Mouse (Mus musculus): Measurements from ENCODE around the gene Mrps21. TPM values are rescaled to one million over a fixed set of nuclear protein-coding genes. Genes with fewer than 3 reads are reported as not detected.

The Mrps21 gene
- polyA plus RNA-seq, 1 experiment from 2014 or later: 315 TPM

GRCm38 (mm10) chr3:95882816-95883425, 11.6 kb upstream of the Mrps21 start:
- peak; percentile 83 for DNase-seq (ENCODE audit: low spot score)
- H3K4me2 ChIP-seq (ENCODE audit: low read depth, low read length): peak overlapping the region; percentile 93
- peaks cover 11% of the 10 kb centered on the region; the same call in 1 of the 2 replicates for H3K4me1 ChIP-seq (ENCODE audit: control insufficient read depth, insufficient read depth, low read length)
- H3K27ac ChIP-seq (replicated peaks; ENCODE audit: low read depth, low read length): peak overlapping the region; percentile 44; the same call in 1 of the 2 replicates
- H3K27me3 ChIP-seq (replicated peaks; ENCODE audit: control insufficient read depth, insufficient read depth, low read length): no peaks in the 10 kb centered on the region
- H3K4me3 ChIP-seq (ENCODE audit: low read depth, low read length): peak overlapping the region; percentile 49
- peak overlapping the region; percentile 53 for H3K9ac ChIP-seq (ENCODE audit: low read depth, low read length)
- no peaks in the 10 kb centered on the region for H3K36me3 ChIP-seq (ENCODE audit: control insufficient read depth, insufficient read depth, low read length)
- WGBS: 2% methylated on average over 23 of the region's 24 CpGs
- ATAC-seq (ENCODE audit: low read depth): no peak
- H3K9me3 ChIP-seq (ENCODE audit: control insufficient read depth, low read length): no peaks in the 10 kb centered on the region

- ATAC-seq (ENCODE audit: low read depth): peak; percentile 99
- WGBS: under 1% methylated on average over 42 of the region's 66 CpGs
- Histone ChIP-seq H3K9me3 (ENCODE audit: control insufficient read depth, low read length) (no peaks in the 10 kb centered on the region), H3K4me1 (ENCODE audit: control insufficient read depth, insufficient read depth, low read length) (peaks cover 11% of the 10 kb centered on the region; the same call in 1 of the 2 replicates), H3K27ac (replicated peaks; ENCODE audit: low read depth, low read length) (peak within 1 kb of the TSS; percentile 44), H3K4me2 (ENCODE audit: low read depth, low read length) (peak within 1 kb of the TSS; percentile 93), H3K36me3 (ENCODE audit: control insufficient read depth, insufficient read depth, low read length) (no peaks in the 10 kb centered on the region), H3K27me3 (replicated peaks; ENCODE audit: control insufficient read depth, insufficient read depth, low read length) (no peaks in the 10 kb centered on the region), H3K9ac (ENCODE audit: low read depth, low read length) (peak within 1 kb of the TSS; percentile 56), H3K4me3 (ENCODE audit: low read depth, low read length) (peak within 1 kb of the TSS; percentile 49)
- peak; percentile 99 for DNase-seq (ENCODE audit: low spot score)
These were observed 10.9 kb upstream of the Mrps21 start, which contains the start of gene Ciart for GRCm38 (mm10) chr3:95881979-95882815. Gene Ciart, minus strand, starts transcription at chr3:95882251.

- 89% methylated on average over 4 of the region's 4 CpGs for WGBS
- ATAC-seq (ENCODE audit: low read depth) (no peak), DNase-seq (ENCODE audit: low spot score) (no peak)
- no peak overlapping the region for H3K4me2 ChIP-seq (ENCODE audit: low read depth, low read length)
- H3K9me3 ChIP-seq (ENCODE audit: control insufficient read depth, low read length): no peaks in the 10 kb centered on the region
- no peak overlapping the region for H3K9ac ChIP-seq (ENCODE audit: low read depth, low read length)
- no peak overlapping the region for H3K4me3 ChIP-seq (ENCODE audit: low read depth, low read length)
- peaks cover 11% of the 10 kb centered on the region; the same call in 1 of the 2 replicates for H3K4me1 ChIP-seq (ENCODE audit: control insufficient read depth, insufficient read depth, low read length)
- H3K27me3 ChIP-seq (replicated peaks; ENCODE audit: control insufficient read depth, insufficient read depth, low read length): no peaks in the 10 kb centered on the region
- no peaks in the 10 kb centered on the region for H3K36me3 ChIP-seq (ENCODE audit: control insufficient read depth, insufficient read depth, low read length)
- no peak overlapping the region for H3K27ac ChIP-seq (replicated peaks; ENCODE audit: low read depth, low read length)
These were observed 7.7 kb upstream of the Mrps21 start for GRCm38 (mm10) chr3:95879063-95879462.

- ATAC-seq (ENCODE audit: low read depth): no peak
- H3K4me2 ChIP-seq (ENCODE audit: low read depth, low read length): peak overlapping the region; percentile 75
- WGBS: 79% methylated on average over 7 of the region's 7 CpGs
- H3K27ac ChIP-seq (replicated peaks; ENCODE audit: low read depth, low read length): no peak overlapping the region; the same call in 1 of the 2 replicates
- peaks cover 25% of the 10 kb centered on the region for H3K36me3 ChIP-seq (ENCODE audit: control insufficient read depth, insufficient read depth, low read length)
- H3K4me1 ChIP-seq (ENCODE audit: control insufficient read depth, insufficient read depth, low read length): peaks cover 5% of the 10 kb centered on the region
- DNase-seq (ENCODE audit: low spot score): no peak
- peak overlapping the region; percentile 88 for H3K9ac ChIP-seq (ENCODE audit: low read depth, low read length)
- no peaks in the 10 kb centered on the region for H3K27me3 ChIP-seq (replicated peaks; ENCODE audit: control insufficient read depth, insufficient read depth, low read length)
- peak overlapping the region; percentile 74 for H3K4me3 ChIP-seq (ENCODE audit: low read depth, low read length)
- no peaks in the 10 kb centered on the region for H3K9me3 ChIP-seq (ENCODE audit: control insufficient read depth, low read length)
These were observed 729 bp upstream of the Mrps21 start for GRCm38 (mm10) chr3:95872048-95872447.

GRCm38 (mm10) chr3:95870976-95871375, 343 bp downstream of the Mrps21 start:
- peak overlapping the region; percentile 76 for H3K27ac ChIP-seq (replicated peaks; ENCODE audit: low read depth, low read length)
- no peaks in the 10 kb centered on the region for H3K27me3 ChIP-seq (replicated peaks; ENCODE audit: control insufficient read depth, insufficient read depth, low read length)
- H3K9me3 ChIP-seq (ENCODE audit: control insufficient read depth, low read length): no peaks in the 10 kb centered on the region
- H3K4me3 ChIP-seq (ENCODE audit: low read depth, low read length): peak overlapping the region; percentile 74
- H3K9ac ChIP-seq (ENCODE audit: low read depth, low read length): peak overlapping the region; percentile 88
- ATAC-seq (ENCODE audit: low read depth): 0 out of 2 replicates have a peak, but pooled peaks have one; percentile 9
- WGBS: 7% methylated on average over 15 of the region's 15 CpGs
- H3K36me3 ChIP-seq (ENCODE audit: control insufficient read depth, insufficient read depth, low read length): peaks cover 34% of the 10 kb centered on the region
- H3K4me1 ChIP-seq (ENCODE audit: control insufficient read depth, insufficient read depth, low read length): peaks cover 5% of the 10 kb centered on the region
- H3K4me2 ChIP-seq (ENCODE audit: low read depth, low read length): peak overlapping the region; percentile 75
- no peak for DNase-seq (ENCODE audit: low spot score)

GRCm38 (mm10) chr3:95867408-95867807, 3.9 kb downstream of the Mrps21 start:
- no peak overlapping the region for H3K4me2 ChIP-seq (ENCODE audit: low read depth, low read length)
- no peaks in the 10 kb centered on the region for H3K9me3 ChIP-seq (ENCODE audit: control insufficient read depth, low read length)
- DNase-seq (ENCODE audit: low spot score) (no peak), ATAC-seq (ENCODE audit: low read depth) (no peak)
- H3K9ac ChIP-seq (ENCODE audit: low read depth, low read length): no peak overlapping the region
- H3K27me3 ChIP-seq (replicated peaks; ENCODE audit: control insufficient read depth, insufficient read depth, low read length): no peaks in the 10 kb centered on the region
- H3K27ac ChIP-seq (replicated peaks; ENCODE audit: low read depth, low read length): no peak overlapping the region
- WGBS: 93% methylated on average over 2 of the region's 2 CpGs
- no peak overlapping the region for H3K4me3 ChIP-seq (ENCODE audit: low read depth, low read length)
- H3K4me1 ChIP-seq (ENCODE audit: control insufficient read depth, insufficient read depth, low read length): peaks cover 5% of the 10 kb centered on the region
- H3K36me3 ChIP-seq (ENCODE audit: control insufficient read depth, insufficient read depth, low read length): peaks cover 60% of the 10 kb centered on the region

GRCm38 (mm10) chr3:95866071-95866470, 5.2 kb downstream of the Mrps21 start:
- no peak for DNase-seq (ENCODE audit: low spot score)
- Histone ChIP-seq H3K4me1 (ENCODE audit: control insufficient read depth, insufficient read depth, low read length) (no peaks in the 10 kb centered on the region), H3K27me3 (replicated peaks; ENCODE audit: control insufficient read depth, insufficient read depth, low read length) (no peaks in the 10 kb centered on the region), H3K9ac (ENCODE audit: low read depth, low read length) (no peak overlapping the region), H3K27ac (replicated peaks; ENCODE audit: low read depth, low read length) (no peak overlapping the region), H3K9me3 (ENCODE audit: control insufficient read depth, low read length) (no peaks in the 10 kb centered on the region), H3K4me2 (ENCODE audit: low read depth, low read length) (no peak overlapping the region), H3K4me3 (ENCODE audit: low read depth, low read length) (no peak overlapping the region), H3K36me3 (ENCODE audit: control insufficient read depth, insufficient read depth, low read length) (peaks cover 67% of the 10 kb centered on the region)
- WGBS: 83% methylated on average over 5 of the region's 5 CpGs
- no peak for ATAC-seq (ENCODE audit: low read depth)

- peaks cover 67% of the 10 kb centered on the region for H3K36me3 ChIP-seq (ENCODE audit: control insufficient read depth, insufficient read depth, low read length)
These were observed 5.7 kb downstream of the Mrps21 start for GRCm38 (mm10) chr3:95865571-95865970.

More at GRCm38 (mm10) chr3:95865571-95865970, 5.7 kb downstream of the Mrps21 start:
- no peaks in the 10 kb centered on the region for H3K9me3 ChIP-seq (ENCODE audit: control insufficient read depth, low read length)
- DNase-seq (ENCODE audit: low spot score) (no peak), ATAC-seq (ENCODE audit: low read depth) (no peak)
- no peaks in the 10 kb centered on the region for H3K27me3 ChIP-seq (replicated peaks; ENCODE audit: control insufficient read depth, insufficient read depth, low read length)
- 88% methylated on average over 20 of the region's 20 CpGs for WGBS
- H3K4me3 ChIP-seq (ENCODE audit: low read depth, low read length): no peak overlapping the region
- no peak overlapping the region for H3K9ac ChIP-seq (ENCODE audit: low read depth, low read length)
- H3K4me2 ChIP-seq (ENCODE audit: low read depth, low read length): no peak overlapping the region
- no peak overlapping the region for H3K27ac ChIP-seq (replicated peaks; ENCODE audit: low read depth, low read length)
- no peaks in the 10 kb centered on the region for H3K4me1 ChIP-seq (ENCODE audit: control insufficient read depth, insufficient read depth, low read length)

Measured in embryonic facial prominence, embryonic 14.5 days (tissue).